In the genomic region with DNA sequence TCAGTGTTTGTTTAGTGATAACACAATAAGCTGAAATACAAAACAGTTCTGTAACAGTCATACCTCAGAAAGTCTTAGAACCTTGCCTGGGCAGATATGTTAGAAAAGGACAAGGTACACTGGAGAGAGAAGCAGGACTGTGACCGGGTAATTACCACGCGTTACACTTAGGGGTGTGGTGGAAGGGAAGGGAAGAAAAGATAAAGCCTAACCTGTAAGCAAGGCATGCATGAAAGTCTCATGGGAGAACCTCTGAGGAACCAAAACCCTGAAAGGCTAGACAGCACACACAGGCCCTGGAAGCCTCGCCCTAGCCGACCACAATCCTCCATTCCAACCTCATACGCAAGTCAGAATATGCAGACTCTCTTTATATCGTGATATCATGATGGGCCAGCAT, we compare ENCODE assay signal across 11 mouse cellular contexts. TPM values are rescaled to one million over a fixed set of nuclear protein-coding genes. Genes with fewer than 3 reads are reported as not detected.
DNase-seq lines count a peak whose midpoint lies in the region; ATAC-seq and TF ChIP-seq lines count a peak whose summit lies in the region.
"Had no signal": no experiment of that assay in that cellular context is flagged by ENCODE, and none has a peak within 500 bp of the region (broad histone marks: within the 10 kb centered on the region; RNA-seq: fewer than 3 reads in every experiment).

No protein-coding gene starts in this region.

- no peaks in the 10 kb centered on the region for H3K36me3 ChIP-seq in lung, embryonic 15.5 days
- H3K36me3 ChIP-seq in erythroblast, embryonic 14.5 days (ENCODE audit: control insufficient read depth), result peaks cover 12% of the 10 kb centered on the region
- no peaks in the 10 kb centered on the region for H3K36me3 ChIP-seq in liver, postnatal 0 days (replicated peaks; ENCODE audit: insufficient read depth, low read length)
- H3K36me3 ChIP-seq in kidney, embryonic 16.5 days (ENCODE audit: insufficient read depth, low read length), result no peaks in the 10 kb centered on the region
- H3K36me3 ChIP-seq: neural tube, embryonic 15.5 days had no signal

- TF ChIP-seq CTCF in liver, postnatal 0 days (IDR thresholded peaks at IDR 0.05; ENCODE audit: low read depth), result no peak

- H3K9ac ChIP-seq in lung, embryonic 15.5 days, result no peak overlapping the region
- H3K9ac ChIP-seq in liver, postnatal 0 days (replicated peaks), result no peak overlapping the region
- H3K9ac ChIP-seq in kidney, embryonic 16.5 days (replicated peaks; ENCODE audit: low read length), result no peak overlapping the region
- H3K9ac ChIP-seq: neural tube, embryonic 15.5 days had no signal

- TF ChIP-seq EP300 in liver, postnatal 0 days (IDR thresholded peaks at IDR 0.05; ENCODE audit: low read depth), result no peak; the same call in 1 of the 2 replicates

- no peak for DNase-seq in lung, postnatal 25 days (ENCODE audit: low spot score)
- DNase-seq in liver, postnatal 0 days, result peak; percentile 34
- peak; percentile 23 for DNase-seq in yolk sac, embryonic 10.5 days (ENCODE audit: low spot score)
- no peak for DNase-seq in left cerebral cortex, adult 8-10 months (ENCODE audit: low spot score in 2 of 2)
- DNase-seq in urinary bladder, postnatal 36 days (ENCODE audit: low spot score in 2 of 2), result no peak
- DNase-seq: cerebellum, adult 11 months; midbrain, embryonic 14.5 days had no signal

- no peak overlapping the region for H3K4me2 ChIP-seq in lung, embryonic 15.5 days
- H3K4me2 ChIP-seq in liver, postnatal 0 days (ENCODE audit: low read depth, low read length), result peak overlapping the region; percentile 47
- H3K4me2 ChIP-seq in kidney, embryonic 16.5 days (replicated peaks; ENCODE audit: low read depth, low read length), result no peak overlapping the region
- H3K4me2 ChIP-seq: neural tube, embryonic 15.5 days had no signal

- 88% methylated on average over 7 of the region's 7 CpGs for WGBS in lung, embryonic 15.5 days
- 48% methylated on average over 7 of the region's 7 CpGs for WGBS in liver, postnatal 0 days (ENCODE audit: insufficient replicate concordance)
- 91% methylated on average over 7 of the region's 7 CpGs for WGBS in kidney, embryonic 16.5 days

- H3K27me3 ChIP-seq in lung, embryonic 15.5 days, result no peaks in the 10 kb centered on the region
- no peaks in the 10 kb centered on the region for H3K27me3 ChIP-seq in erythroblast, embryonic 14.5 days (ENCODE audit: control insufficient read depth)
- no peaks in the 10 kb centered on the region for H3K27me3 ChIP-seq in liver, postnatal 0 days (ENCODE audit: insufficient read depth, low read length)
- no peaks in the 10 kb centered on the region for H3K27me3 ChIP-seq in kidney, embryonic 16.5 days (ENCODE audit: insufficient read depth, low read length)
- H3K27me3 ChIP-seq: neural tube, embryonic 15.5 days had no signal

- no peak overlapping the region for H3K27ac ChIP-seq in lung, embryonic 15.5 days
- peak overlapping the region; percentile 37 for H3K27ac ChIP-seq in liver, postnatal 0 days (ENCODE audit: low read depth)
- no peak overlapping the region for H3K27ac ChIP-seq in kidney, embryonic 16.5 days (ENCODE audit: low read length)
- H3K27ac ChIP-seq: neural tube, embryonic 15.5 days had no signal

- peak; percentile 25; the same call in 1 of the 2 replicates for ATAC-seq in lung, embryonic 15.5 days (ENCODE audit: borderline replicate concordance, extremely low read depth, low FRiP score, low TSS enrichment)
- peak; percentile 55 for ATAC-seq in liver, postnatal 0 days
- ATAC-seq in kidney, embryonic 16.5 days (ENCODE audit: low FRiP score, low TSS enrichment), result no peak

- H3K9me3 ChIP-seq in lung, embryonic 15.5 days, result no peaks in the 10 kb centered on the region
- H3K9me3 ChIP-seq in erythroblast, embryonic 14.5 days (ENCODE audit: control insufficient read depth, low read length), result no peaks in the 10 kb centered on the region
- no peaks in the 10 kb centered on the region for H3K9me3 ChIP-seq in liver, postnatal 0 days (ENCODE audit: low read length)
- no peaks in the 10 kb centered on the region for H3K9me3 ChIP-seq in kidney, embryonic 16.5 days (ENCODE audit: low read length)
- H3K9me3 ChIP-seq: neural tube, embryonic 15.5 days had no signal

- peaks cover 2% of the 10 kb centered on the region; the same call in 1 of the 2 replicates for H3K4me1 ChIP-seq in lung, embryonic 15.5 days
- H3K4me1 ChIP-seq in erythroblast, embryonic 14.5 days (ENCODE audit: control insufficient read depth), result peaks cover 68% of the 10 kb centered on the region
- peaks cover 16% of the 10 kb centered on the region for H3K4me1 ChIP-seq in liver, postnatal 0 days (ENCODE audit: insufficient read depth)
- 0 out of 2 replicates have a peak, but pooled peaks cover 15% of the 10 kb centered on the region for H3K4me1 ChIP-seq in kidney, embryonic 16.5 days (ENCODE audit: insufficient read depth, low read length)

- H3K4me3 ChIP-seq in lung, embryonic 15.5 days, result no peak overlapping the region
- peak overlapping the region; percentile 52 for H3K4me3 ChIP-seq in erythroblast, embryonic 14.5 days (replicated peaks)
- no peak overlapping the region for H3K4me3 ChIP-seq in liver, postnatal 0 days (ENCODE audit: low read depth, low read length)
- no peak overlapping the region for H3K4me3 ChIP-seq in kidney, embryonic 16.5 days (ENCODE audit: low read length)
- H3K4me3 ChIP-seq: neural tube, embryonic 15.5 days had no signal

RNA-seq across cellular contexts. Expression of gene Clcn3, which starts 26.3 kb away (rescaled TPM):
- 16.8 and 20.7 TPM in 2 replicates for polyA plus RNA-seq in lung, embryonic 15.5 days (2015; fragmentation: Nextera tagmentation; extraction: Ambion mirVana)
- polyA plus RNA-seq in erythroblast, embryonic 14.5 days (2012), result 3.7 and 4.2 TPM in 2 replicates
- 22.9 and 23.3 TPM in 2 replicates for polyA plus RNA-seq in liver, postnatal 0 days (2015; fragmentation: Nextera tagmentation; extraction: Ambion mirVana)
- total RNA-seq in left cerebral cortex, adult 8-10 months (2022), result 100 to 1,000 TPM; 121 to 138 (median 128) TPM
- polyA plus RNA-seq in kidney, embryonic 16.5 days (2015; fragmentation: Nextera tagmentation; extraction: Ambion mirVana), result 29.8 and 32.4 TPM in 2 replicates

RNA-seq across cellular contexts. Expression of gene Nek1, which starts 36.1 kb away (rescaled TPM):
- 15.9 and 18.0 TPM in 2 replicates for polyA plus RNA-seq in lung, embryonic 15.5 days (2015; fragmentation: Nextera tagmentation; extraction: Ambion mirVana)
- 0.06 and 0.07 TPM in 2 replicates for polyA plus RNA-seq in erythroblast, embryonic 14.5 days (2012)
- polyA plus RNA-seq in liver, postnatal 0 days (2015; fragmentation: Nextera tagmentation; extraction: Ambion mirVana), result 3.4 and 4.4 TPM in 2 replicates
- total RNA-seq in left cerebral cortex, adult 8-10 months (2022), result 10 to 100 TPM; 27.7 to 35.2 (median 30.7) TPM
- 20.4 and 21.6 TPM in 2 replicates for polyA plus RNA-seq in kidney, embryonic 16.5 days (2015; fragmentation: Nextera tagmentation; extraction: Ambion mirVana)

Comparison
In these comparisons a context has a peak if more than half of its experiments do, and no peak if none do; other contexts are left out.
1. DNase-seq: peak in liver, postnatal 0 days (single experiment) and yolk sac, embryonic 10.5 days (single experiment); none in lung, postnatal 25 days (single experiment), left cerebral cortex, adult 8-10 months (0 of 2) and urinary bladder, postnatal 36 days (0 of 2).